Mouse (Mus musculus): Measurements from ENCODE around the gene Slc37a3. TPM values are rescaled to one million over a fixed set of nuclear protein-coding genes. Genes with fewer than 3 reads are reported as not detected.
"Not testable (repeated sequence)": the region's sequence is repeated elsewhere in the genome, so short reads cannot be mapped to it uniquely, and the experiment has no call there.

Slc37a3 gene
- polyA plus RNA-seq, 1 experiment from 2014 or later: 46.8 TPM

DNA sequence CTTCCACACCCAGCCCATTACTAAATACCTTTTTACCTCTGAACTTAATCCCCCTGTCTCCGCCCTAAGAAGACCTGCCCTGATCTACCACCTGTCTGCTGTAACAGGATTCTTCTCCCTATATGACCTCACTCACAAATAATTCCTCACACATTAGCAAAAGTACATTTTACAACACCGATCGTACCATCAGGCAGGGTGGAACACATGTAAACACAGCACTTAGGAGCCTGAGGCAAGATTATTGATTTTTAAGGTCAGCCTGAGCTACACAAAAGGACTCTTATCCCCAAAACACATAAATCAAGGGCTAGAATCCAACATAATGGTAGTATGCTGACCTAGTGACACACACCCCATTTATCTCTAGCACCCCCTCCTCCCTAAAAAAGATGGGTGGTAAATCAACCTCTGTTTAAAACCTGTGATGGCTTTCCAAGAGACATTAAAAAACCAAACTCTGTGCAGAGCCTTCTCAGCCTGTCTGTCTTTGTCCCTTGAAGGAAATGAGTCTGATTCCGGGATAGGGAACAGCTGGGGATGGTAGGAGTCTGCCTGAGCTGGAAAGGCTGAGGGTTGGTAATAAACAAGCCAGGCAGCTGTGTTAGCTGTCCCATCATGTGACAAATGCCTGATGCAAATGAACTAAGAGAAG, 4.0 kb downstream of the Slc37a3 start:
- Histone ChIP-seq H3K27me3 (ENCODE audit: insufficient read depth, low read length) (no peaks in the 10 kb centered on the region), H3K36me3 (ENCODE audit: insufficient read depth, low read length) (no peaks in the 10 kb centered on the region), H3K27ac (no peak overlapping the region), H3K9ac (ENCODE audit: low read depth, low read length) (no peak overlapping the region), H3K4me2 (ENCODE audit: low read length) (no peak overlapping the region), H3K4me3 (replicated peaks; ENCODE audit: low read depth, low read length) (no peak overlapping the region), H3K9me3 (replicated peaks; ENCODE audit: low read length) (no peaks in the 10 kb centered on the region), H3K4me1 (replicated peaks; ENCODE audit: insufficient read depth, low read length) (no peaks in the 10 kb centered on the region)
- WGBS: 33% methylated on average over 4 of the region's 4 CpGs
- ATAC-seq (replicated peaks; ENCODE audit: low FRiP score, low read depth) (peak; percentile 21; the same call in 1 of the 2 replicates), DNase-seq (ENCODE audit: low spot score) (peak; percentile 87)
- TF ChIP-seq CTCF (IDR thresholded peaks at IDR 0.05; ENCODE audit: low read depth): no peak

GRCm38 (mm10) chr6:39372727-39373126, 4.7 kb downstream of the Slc37a3 start:
- Histone ChIP-seq H3K27me3 (ENCODE audit: insufficient read depth, low read length) (no peaks in the 10 kb centered on the region), H3K4me3 (replicated peaks; ENCODE audit: low read depth, low read length) (no peak overlapping the region), H3K9me3 (replicated peaks; ENCODE audit: low read length) (no peaks in the 10 kb centered on the region), H3K27ac (peak overlapping the region; percentile 37), H3K9ac (ENCODE audit: low read depth, low read length) (no peak overlapping the region), H3K4me1 (replicated peaks; ENCODE audit: insufficient read depth, low read length) (no peaks in the 10 kb centered on the region), H3K36me3 (ENCODE audit: insufficient read depth, low read length) (no peaks in the 10 kb centered on the region), H3K4me2 (ENCODE audit: low read length) (0 out of 2 replicates have a peak overlapping the region, but pooled peaks have one; percentile 3)
- no peak for ATAC-seq (replicated peaks; ENCODE audit: low FRiP score, low read depth)
- WGBS: 12% methylated on average over 7 of the region's 7 CpGs
- peak; percentile 92 for DNase-seq (ENCODE audit: low spot score)
- TF ChIP-seq CTCF (IDR thresholded peaks at IDR 0.05; ENCODE audit: low read depth): no peak

- H3K36me3 ChIP-seq (ENCODE audit: insufficient read depth, low read length): no peaks in the 10 kb centered on the region
- no peak for ATAC-seq (replicated peaks; ENCODE audit: low FRiP score, low read depth)
- H3K9me3 ChIP-seq (replicated peaks; ENCODE audit: low read length): no peaks in the 10 kb centered on the region
- TF ChIP-seq CTCF (IDR thresholded peaks at IDR 0.05; ENCODE audit: low read depth): no peak
- no peak overlapping the region for H3K27ac ChIP-seq
- no peak overlapping the region for H3K9ac ChIP-seq (ENCODE audit: low read depth, low read length)
- H3K4me2 ChIP-seq (ENCODE audit: low read length): no peak overlapping the region
- no peak for DNase-seq (ENCODE audit: low spot score)
- no peak overlapping the region for H3K4me3 ChIP-seq (replicated peaks; ENCODE audit: low read depth, low read length)
- no peaks in the 10 kb centered on the region for H3K4me1 ChIP-seq (replicated peaks; ENCODE audit: insufficient read depth, low read length)
- H3K27me3 ChIP-seq (ENCODE audit: insufficient read depth, low read length): no peaks in the 10 kb centered on the region
Measured at GRCm38 (mm10) chr6:39372042-39372441, 5.4 kb downstream of the Slc37a3 start.

DNA sequence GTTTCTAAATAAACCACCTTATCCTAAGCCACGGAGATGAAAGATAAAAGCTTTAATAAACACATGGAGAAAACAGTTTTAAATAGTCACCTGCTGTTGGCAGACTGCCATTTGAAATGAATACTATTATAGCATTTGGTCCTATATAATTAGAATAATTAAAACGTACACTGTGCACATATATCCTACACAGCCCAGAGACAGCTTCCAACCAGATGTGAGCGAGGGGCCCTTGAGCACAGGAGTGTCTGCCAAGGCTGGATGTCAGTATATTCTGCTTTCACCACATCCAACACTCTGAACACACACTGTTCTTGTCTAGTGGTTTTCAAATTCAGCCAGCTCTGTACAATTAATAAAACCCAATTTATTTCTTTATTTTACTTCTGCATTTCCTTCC, 7.8 kb downstream of the Slc37a3 start:
- H3K36me3 ChIP-seq (ENCODE audit: insufficient read depth, low read length): no peaks in the 10 kb centered on the region; the same call in 1 of the 2 replicates
- 78% methylated on average over 3 of the region's 3 CpGs for WGBS
- H3K27me3 ChIP-seq (ENCODE audit: insufficient read depth, low read length): no peaks in the 10 kb centered on the region
- H3K9ac ChIP-seq (ENCODE audit: low read depth, low read length): no peak overlapping the region
- no peaks in the 10 kb centered on the region for H3K9me3 ChIP-seq (replicated peaks; ENCODE audit: low read length)
- no peak for DNase-seq (ENCODE audit: low spot score)
- H3K4me1 ChIP-seq (replicated peaks; ENCODE audit: insufficient read depth, low read length): no peaks in the 10 kb centered on the region
- no peak overlapping the region for H3K4me2 ChIP-seq (ENCODE audit: low read length)
- no peak overlapping the region for H3K27ac ChIP-seq
- no peak for TF ChIP-seq CTCF (IDR thresholded peaks at IDR 0.05; ENCODE audit: low read depth)
- H3K4me3 ChIP-seq (replicated peaks; ENCODE audit: low read depth, low read length): no peak overlapping the region
- no peak for ATAC-seq (replicated peaks; ENCODE audit: low FRiP score, low read depth)

- H3K4me2 ChIP-seq (ENCODE audit: low read length): no peak overlapping the region
- H3K9me3 ChIP-seq (replicated peaks; ENCODE audit: low read length): no peaks in the 10 kb centered on the region
- no peak for TF ChIP-seq CTCF (IDR thresholded peaks at IDR 0.05; ENCODE audit: low read depth)
- 92% methylated on average over 2 of the region's 2 CpGs for WGBS
- DNase-seq (ENCODE audit: low spot score) (no peak), ATAC-seq (replicated peaks; ENCODE audit: low FRiP score, low read depth) (no peak)
- no peak overlapping the region for H3K9ac ChIP-seq (ENCODE audit: low read depth, low read length)
- peaks cover 12% of the 10 kb centered on the region for H3K36me3 ChIP-seq (ENCODE audit: insufficient read depth, low read length)
- H3K27ac ChIP-seq: no peak overlapping the region
- H3K4me3 ChIP-seq (replicated peaks; ENCODE audit: low read depth, low read length): no peak overlapping the region
- no peaks in the 10 kb centered on the region for H3K4me1 ChIP-seq (replicated peaks; ENCODE audit: insufficient read depth, low read length)
- H3K27me3 ChIP-seq (ENCODE audit: insufficient read depth, low read length): no peaks in the 10 kb centered on the region
Measured at GRCm38 (mm10) chr6:39362684-39363083, 14.8 kb downstream of the Slc37a3 start.

DNA sequence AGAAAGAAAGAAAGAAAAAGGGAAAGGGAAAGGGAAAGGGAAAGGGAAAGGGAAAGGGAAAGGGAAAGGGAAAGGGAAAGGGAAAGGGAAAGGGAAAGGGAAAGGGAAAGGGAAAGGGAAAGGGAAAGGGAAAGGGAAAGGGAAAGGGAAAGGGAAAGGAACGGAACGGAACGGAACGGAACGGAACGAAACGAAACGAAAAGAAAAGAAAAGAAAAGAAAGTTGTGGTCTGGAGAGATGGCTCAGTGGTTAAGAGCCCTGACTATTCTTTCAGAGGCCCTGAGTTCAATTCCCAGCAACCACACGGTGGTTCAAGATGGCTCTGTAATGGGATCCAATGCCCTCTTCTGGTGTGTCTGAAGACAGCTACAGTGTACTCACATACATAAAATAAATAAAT, 18.3 kb downstream of the Slc37a3 start:
- not testable (repeated sequence) for H3K27me3 ChIP-seq (ENCODE audit: insufficient read depth, low read length); DNase-seq (ENCODE audit: low spot score); H3K4me3 ChIP-seq (replicated peaks; ENCODE audit: low read depth, low read length); H3K4me1 ChIP-seq (replicated peaks; ENCODE audit: insufficient read depth, low read length); H3K4me2 ChIP-seq (ENCODE audit: low read length); H3K9ac ChIP-seq (ENCODE audit: low read depth, low read length); H3K27ac ChIP-seq; H3K9me3 ChIP-seq (replicated peaks; ENCODE audit: low read length); ATAC-seq (replicated peaks; ENCODE audit: low FRiP score, low read depth)
- 99% methylated on average over 9 of the region's 9 CpGs for WGBS
- H3K36me3 ChIP-seq (ENCODE audit: insufficient read depth, low read length): peaks cover 39% of the 10 kb centered on the region; the same call in 1 of the 2 replicates

DNA sequence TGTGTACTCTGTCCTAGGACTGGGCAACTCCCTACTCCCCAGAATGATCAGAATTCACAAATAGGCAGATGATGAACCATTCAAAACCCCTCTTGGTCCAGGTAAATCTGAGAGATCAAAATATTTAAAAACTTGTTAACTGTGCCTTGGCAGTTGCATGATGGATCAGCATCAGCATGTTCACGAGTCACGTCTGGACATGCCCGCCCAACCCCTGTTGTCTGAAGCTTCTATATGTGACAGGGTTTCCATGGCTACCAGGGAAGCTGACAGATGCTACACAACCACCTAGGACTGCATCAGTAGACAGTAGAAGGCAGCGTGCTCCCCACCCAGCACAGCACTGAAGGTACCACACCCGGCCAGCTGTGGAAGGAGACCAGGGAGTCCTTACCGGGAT, 28.5 kb downstream of the Slc37a3 start:
- Histone ChIP-seq H3K9me3 (replicated peaks; ENCODE audit: low read length) (no peaks in the 10 kb centered on the region), H3K4me1 (replicated peaks; ENCODE audit: insufficient read depth, low read length) (no peaks in the 10 kb centered on the region), H3K9ac (ENCODE audit: low read depth, low read length) (no peak overlapping the region), H3K27me3 (ENCODE audit: insufficient read depth, low read length) (no peaks in the 10 kb centered on the region), H3K36me3 (ENCODE audit: insufficient read depth, low read length) (peaks cover 61% of the 10 kb centered on the region), H3K4me3 (replicated peaks; ENCODE audit: low read depth, low read length) (no peak overlapping the region), H3K27ac (no peak overlapping the region), H3K4me2 (ENCODE audit: low read length) (no peak overlapping the region)
- ATAC-seq (replicated peaks; ENCODE audit: low FRiP score, low read depth) (no peak), DNase-seq (ENCODE audit: low spot score) (no peak)
- no peak for TF ChIP-seq CTCF (IDR thresholded peaks at IDR 0.05; ENCODE audit: low read depth)
- WGBS: 87% methylated on average over 6 of the region's 6 CpGs
